Mouse (Mus musculus): ENCODE measurements around the gene Serpina10. TPM values are rescaled to one million over a fixed set of nuclear protein-coding genes. Genes with fewer than 3 reads are reported as not detected.

Gene Serpina10
- polyA plus RNA-seq, 1 experiment from 2014 or later = not detected

DNA sequence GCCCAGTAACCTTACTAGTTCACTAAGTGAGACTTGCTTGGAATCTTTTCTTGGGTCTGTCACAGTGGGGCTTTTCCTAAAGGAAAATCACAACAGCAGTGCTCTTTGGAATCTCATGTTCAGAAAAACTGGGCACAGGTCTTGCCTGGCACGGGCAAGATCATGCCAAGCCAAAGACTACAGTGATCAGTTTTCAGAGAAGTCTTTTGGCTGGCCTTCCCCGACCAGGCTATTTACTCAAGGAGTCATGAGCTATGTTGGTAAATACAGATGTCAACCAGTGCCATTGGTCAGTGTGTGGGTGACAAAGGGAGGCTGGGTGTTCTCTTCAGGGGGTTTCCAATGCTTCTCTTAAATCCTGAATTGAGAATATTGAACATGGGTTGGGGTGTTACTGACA, 27.9 kb upstream of the Serpina10 start:
- H3K4me1 ChIP-seq (ENCODE audit: control insufficient read depth, insufficient read depth, low read length) = no peaks in the 10 kb centered on the region
- no peak overlapping the region for H3K4me3 ChIP-seq (ENCODE audit: low read length)
- no peaks in the 10 kb centered on the region for H3K27me3 ChIP-seq (ENCODE audit: control insufficient read depth, insufficient read depth, low read length)
- 90% methylated on average over 2 of the region's 2 CpGs for WGBS
- no peak overlapping the region for H3K4me2 ChIP-seq (replicated peaks; ENCODE audit: low read depth, low read length)
- no peaks in the 10 kb centered on the region for H3K9me3 ChIP-seq (ENCODE audit: control insufficient read depth, low read length)
- H3K27ac ChIP-seq (ENCODE audit: low read depth, low read length) = no peak overlapping the region
- no peaks in the 10 kb centered on the region for H3K36me3 ChIP-seq (ENCODE audit: control insufficient read depth, insufficient read depth, low read length)
- H3K9ac ChIP-seq (ENCODE audit: low read depth, low read length) = no peak overlapping the region
- no peak for ATAC-seq (ENCODE audit: low FRiP score, low TSS enrichment)

DNA sequence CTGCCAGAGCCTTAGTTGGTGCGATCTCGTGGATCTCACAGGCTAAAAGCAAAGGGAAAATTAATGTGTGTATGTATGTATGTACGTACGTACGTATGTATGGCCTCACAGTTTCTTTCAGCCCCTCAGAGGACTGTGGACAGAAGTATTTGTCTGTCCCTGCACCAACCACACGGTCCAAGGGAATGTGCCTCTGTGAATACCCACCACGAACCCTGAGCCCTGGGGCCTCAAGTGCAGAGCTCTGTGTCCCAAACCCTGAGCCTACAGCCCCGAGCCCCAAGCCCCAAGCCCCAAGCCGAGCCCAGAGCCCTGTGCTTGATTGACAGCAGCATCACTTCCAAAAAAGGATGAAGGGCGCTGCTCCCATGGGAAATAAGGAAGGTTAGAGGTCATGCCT, 26.7 kb upstream of the Serpina10 start:
- no peaks in the 10 kb centered on the region for H3K9me3 ChIP-seq (ENCODE audit: control insufficient read depth, low read length)
- no peaks in the 10 kb centered on the region for H3K27me3 ChIP-seq (ENCODE audit: control insufficient read depth, insufficient read depth, low read length)
- no peak overlapping the region for H3K4me3 ChIP-seq (ENCODE audit: low read length)
- ATAC-seq (ENCODE audit: low FRiP score, low TSS enrichment) = no peak
- H3K4me1 ChIP-seq (ENCODE audit: control insufficient read depth, insufficient read depth, low read length) = no peaks in the 10 kb centered on the region
- H3K27ac ChIP-seq (ENCODE audit: low read depth, low read length) = no peak overlapping the region
- 83% methylated on average over 10 of the region's 10 CpGs for WGBS
- no peak overlapping the region for H3K4me2 ChIP-seq (replicated peaks; ENCODE audit: low read depth, low read length)
- no peak overlapping the region for H3K9ac ChIP-seq (ENCODE audit: low read depth, low read length)
- H3K36me3 ChIP-seq (ENCODE audit: control insufficient read depth, insufficient read depth, low read length) = no peaks in the 10 kb centered on the region

- 75% methylated on average over 9 of the region's 9 CpGs for WGBS
- no peaks in the 10 kb centered on the region for H3K27me3 ChIP-seq (ENCODE audit: control insufficient read depth, insufficient read depth, low read length)
- no peak within 1 kb of the TSS for H3K4me2 ChIP-seq (replicated peaks; ENCODE audit: low read depth, low read length)
- H3K36me3 ChIP-seq (ENCODE audit: control insufficient read depth, insufficient read depth, low read length) = no peaks in the 10 kb centered on the region
- H3K27ac ChIP-seq (ENCODE audit: low read depth, low read length) = no peak within 1 kb of the TSS
- no peak within 1 kb of the TSS for H3K9ac ChIP-seq (ENCODE audit: low read depth, low read length)
- no peak for ATAC-seq (ENCODE audit: low FRiP score, low TSS enrichment)
- no peaks in the 10 kb centered on the region for H3K4me1 ChIP-seq (ENCODE audit: control insufficient read depth, insufficient read depth, low read length)
- H3K9me3 ChIP-seq (ENCODE audit: control insufficient read depth, low read length) = no peaks in the 10 kb centered on the region
- H3K4me3 ChIP-seq (ENCODE audit: low read length) = no peak within 1 kb of the TSS
Measured at GRCm38 (mm10) chr12:103656848-103657626, 25.8 kb upstream of the Serpina10 start, which contains the start of gene Serpina6. TSS of gene Serpina6 (minus strand) at chr12:103657212.

DNA sequence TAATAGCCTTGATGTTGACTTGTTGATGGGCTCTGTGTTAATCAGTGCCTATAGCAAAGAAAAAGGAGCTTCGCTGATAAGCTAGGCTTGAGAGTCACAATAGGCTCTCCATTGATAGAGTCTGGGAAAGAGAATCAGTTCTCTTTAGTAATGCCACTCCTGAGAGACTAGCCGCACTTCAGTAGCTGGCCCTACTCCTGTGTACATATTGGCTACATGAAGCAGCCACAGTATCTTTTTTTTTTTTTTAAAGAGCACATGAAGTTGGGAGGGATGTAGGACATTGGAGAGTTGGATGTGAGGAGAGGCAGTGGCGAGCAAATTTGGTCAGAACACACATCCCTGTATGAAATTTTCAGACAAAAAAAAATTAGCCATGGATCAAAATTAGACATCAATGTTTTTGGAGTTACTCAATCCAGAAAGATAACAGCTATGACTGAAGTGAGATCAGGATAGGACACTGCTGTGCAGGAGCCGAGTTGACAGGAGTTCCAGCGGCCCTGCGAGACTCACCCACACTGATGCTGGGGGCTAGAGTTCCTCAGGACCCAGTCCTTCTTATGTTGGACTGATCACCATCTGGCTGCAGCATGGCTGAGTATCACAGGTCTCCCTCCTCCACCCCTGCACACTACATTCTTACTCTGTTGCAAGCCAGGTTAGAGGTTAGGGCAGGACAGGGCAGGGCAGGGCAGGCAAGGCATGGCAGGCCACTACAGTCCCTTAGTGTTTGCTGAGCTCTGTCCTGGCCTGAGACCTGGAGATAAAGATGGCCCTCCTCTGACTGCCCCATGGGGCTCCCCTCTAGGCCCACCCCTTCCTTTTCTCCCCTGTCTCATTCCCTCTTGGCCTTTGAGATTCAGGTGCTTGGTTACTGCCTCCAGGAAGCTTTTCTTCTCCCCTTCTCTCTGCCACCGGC, 24.1 kb upstream of the Serpina10 start:
- H3K4me1 ChIP-seq (ENCODE audit: control insufficient read depth, insufficient read depth, low read length) = no peaks in the 10 kb centered on the region
- no peaks in the 10 kb centered on the region for H3K27me3 ChIP-seq (ENCODE audit: control insufficient read depth, insufficient read depth, low read length)
- no peaks in the 10 kb centered on the region for H3K9me3 ChIP-seq (ENCODE audit: control insufficient read depth, low read length)
- H3K27ac ChIP-seq (ENCODE audit: low read depth, low read length) = no peak overlapping the region
- H3K4me2 ChIP-seq (replicated peaks; ENCODE audit: low read depth, low read length) = no peak overlapping the region
- ATAC-seq (ENCODE audit: low FRiP score, low TSS enrichment) = no peak
- H3K9ac ChIP-seq (ENCODE audit: low read depth, low read length) = no peak overlapping the region
- 90% methylated on average over 7 of the region's 7 CpGs for WGBS
- H3K36me3 ChIP-seq (ENCODE audit: control insufficient read depth, insufficient read depth, low read length) = no peaks in the 10 kb centered on the region
- no peak overlapping the region for H3K4me3 ChIP-seq (ENCODE audit: low read length)

DNA sequence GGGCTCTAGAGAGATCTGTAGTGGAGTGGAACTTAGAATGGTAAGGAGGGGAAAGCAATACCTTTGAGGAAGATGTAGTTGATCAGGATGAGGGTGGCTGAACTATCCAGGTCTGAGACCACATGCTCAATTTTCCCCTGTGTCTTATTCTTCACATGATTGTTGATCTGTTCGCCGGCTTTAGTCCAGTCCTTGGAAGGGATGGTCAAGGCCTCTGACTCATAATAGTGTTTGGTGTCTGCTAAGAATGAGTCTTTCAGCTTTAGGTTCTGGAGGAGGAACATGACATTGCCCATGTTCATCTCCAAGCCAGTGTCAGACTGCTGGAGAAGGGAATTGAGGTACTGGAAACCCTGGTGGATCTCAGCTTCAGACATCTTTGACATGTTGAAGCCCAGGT, 22.6 kb upstream of the Serpina10 start:
- ATAC-seq (ENCODE audit: low FRiP score, low TSS enrichment) = no peak
- H3K4me3 ChIP-seq (ENCODE audit: low read length) = no peak overlapping the region
- no peaks in the 10 kb centered on the region for H3K27me3 ChIP-seq (ENCODE audit: control insufficient read depth, insufficient read depth, low read length)
- no peaks in the 10 kb centered on the region for H3K36me3 ChIP-seq (ENCODE audit: control insufficient read depth, insufficient read depth, low read length)
- no peak overlapping the region for H3K9ac ChIP-seq (ENCODE audit: low read depth, low read length)
- H3K27ac ChIP-seq (ENCODE audit: low read depth, low read length) = no peak overlapping the region
- 91% methylated on average over 2 of the region's 2 CpGs for WGBS
- H3K4me1 ChIP-seq (ENCODE audit: control insufficient read depth, insufficient read depth, low read length) = no peaks in the 10 kb centered on the region
- H3K4me2 ChIP-seq (replicated peaks; ENCODE audit: low read depth, low read length) = no peak overlapping the region
- no peaks in the 10 kb centered on the region for H3K9me3 ChIP-seq (ENCODE audit: control insufficient read depth, low read length)

- no peak overlapping the region for H3K27ac ChIP-seq (ENCODE audit: low read depth, low read length)
- no peak overlapping the region for H3K4me3 ChIP-seq (ENCODE audit: low read length)
- no peaks in the 10 kb centered on the region for H3K27me3 ChIP-seq (ENCODE audit: control insufficient read depth, insufficient read depth, low read length)
- no peaks in the 10 kb centered on the region for H3K36me3 ChIP-seq (ENCODE audit: control insufficient read depth, insufficient read depth, low read length)
- no peaks in the 10 kb centered on the region for H3K9me3 ChIP-seq (ENCODE audit: control insufficient read depth, low read length)
- no peak overlapping the region for H3K9ac ChIP-seq (ENCODE audit: low read depth, low read length)
- no peak for ATAC-seq (ENCODE audit: low FRiP score, low TSS enrichment)
- H3K4me2 ChIP-seq (replicated peaks; ENCODE audit: low read depth, low read length) = no peak overlapping the region
- H3K4me1 ChIP-seq (ENCODE audit: control insufficient read depth, insufficient read depth, low read length) = no peaks in the 10 kb centered on the region
- 81% methylated on average over 2 of the region's 2 CpGs for WGBS
Measured at GRCm38 (mm10) chr12:103646314-103646713, 15.1 kb upstream of the Serpina10 start.

DNA sequence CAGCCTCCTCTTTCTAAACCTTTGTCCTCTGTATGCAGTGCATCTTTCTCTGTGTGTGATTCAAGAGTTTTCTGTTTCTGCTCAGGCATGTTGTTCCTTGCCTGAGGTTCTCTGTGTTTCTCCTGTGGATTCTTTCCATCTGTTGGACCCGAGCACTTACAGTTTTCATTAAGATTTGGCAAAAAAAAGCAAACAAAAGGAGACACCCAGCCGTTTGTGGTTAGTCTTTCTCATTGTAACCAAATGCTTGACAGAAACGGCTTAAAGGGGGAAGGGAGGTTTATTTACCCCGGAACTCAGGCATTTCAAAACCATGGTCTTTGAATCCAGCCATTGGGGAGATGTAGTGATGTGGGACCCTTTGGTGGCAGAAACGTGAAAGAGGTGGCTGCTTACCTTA, 13.4 kb upstream of the Serpina10 start:
- Histone ChIP-seq H3K4me3 (ENCODE audit: low read length) (no peak overlapping the region), H3K27ac (ENCODE audit: low read depth, low read length) (no peak overlapping the region), H3K4me1 (ENCODE audit: control insufficient read depth, insufficient read depth, low read length) (no peaks in the 10 kb centered on the region), H3K36me3 (ENCODE audit: control insufficient read depth, insufficient read depth, low read length) (no peaks in the 10 kb centered on the region), H3K9ac (ENCODE audit: low read depth, low read length) (no peak overlapping the region), H3K4me2 (replicated peaks; ENCODE audit: low read depth, low read length) (no peak overlapping the region), H3K9me3 (ENCODE audit: control insufficient read depth, low read length) (no peaks in the 10 kb centered on the region), H3K27me3 (ENCODE audit: control insufficient read depth, insufficient read depth, low read length) (no peaks in the 10 kb centered on the region)
- 39% methylated on average over 5 of the region's 5 CpGs for WGBS
- ATAC-seq (ENCODE audit: low FRiP score, low TSS enrichment) = no peak

- ATAC-seq (ENCODE audit: low FRiP score, low TSS enrichment) = no peak
- Histone ChIP-seq H3K4me1 (ENCODE audit: control insufficient read depth, insufficient read depth, low read length) (no peaks in the 10 kb centered on the region), H3K9me3 (ENCODE audit: control insufficient read depth, low read length) (no peaks in the 10 kb centered on the region), H3K4me2 (replicated peaks; ENCODE audit: low read depth, low read length) (no peak overlapping the region), H3K9ac (ENCODE audit: low read depth, low read length) (no peak overlapping the region), H3K27ac (ENCODE audit: low read depth, low read length) (no peak overlapping the region), H3K4me3 (ENCODE audit: low read length) (no peak overlapping the region), H3K36me3 (ENCODE audit: control insufficient read depth, insufficient read depth, low read length) (no peaks in the 10 kb centered on the region), H3K27me3 (ENCODE audit: control insufficient read depth, insufficient read depth, low read length) (no peaks in the 10 kb centered on the region)
- 83% methylated on average over 3 of the region's 3 CpGs for WGBS
Measured at GRCm38 (mm10) chr12:103643818-103644217, 12.6 kb upstream of the Serpina10 start.

DNA sequence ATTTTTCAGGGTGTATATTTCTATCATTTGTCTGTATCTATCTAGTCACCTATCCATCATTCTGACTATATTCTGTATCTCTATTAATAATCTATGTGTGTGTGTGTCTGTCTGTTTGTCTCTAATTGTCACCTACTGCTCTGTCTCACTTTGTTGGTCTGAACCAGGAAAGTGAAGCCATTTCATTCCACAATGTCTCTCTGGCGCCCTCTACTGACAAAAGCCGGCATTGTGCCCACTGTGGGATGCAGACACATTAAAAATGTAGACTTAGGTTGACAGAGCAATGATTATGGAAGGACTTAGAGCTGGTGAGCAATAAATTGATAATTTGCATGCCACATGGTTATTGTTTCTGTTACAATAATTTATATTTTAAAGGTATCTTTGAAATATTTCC, 12.1 kb upstream of the Serpina10 start:
- ATAC-seq (ENCODE audit: low FRiP score, low TSS enrichment) = peak; percentile 68; the same call in 1 of the 2 replicates
- no peaks in the 10 kb centered on the region for H3K9me3 ChIP-seq (ENCODE audit: control insufficient read depth, low read length)
- no peak overlapping the region for H3K9ac ChIP-seq (ENCODE audit: low read depth, low read length)
- H3K4me3 ChIP-seq (ENCODE audit: low read length) = no peak overlapping the region
- H3K27ac ChIP-seq (ENCODE audit: low read depth, low read length) = no peak overlapping the region
- no peaks in the 10 kb centered on the region for H3K4me1 ChIP-seq (ENCODE audit: control insufficient read depth, insufficient read depth, low read length)
- no peak overlapping the region for H3K4me2 ChIP-seq (replicated peaks; ENCODE audit: low read depth, low read length)
- no peaks in the 10 kb centered on the region for H3K27me3 ChIP-seq (ENCODE audit: control insufficient read depth, insufficient read depth, low read length)
- H3K36me3 ChIP-seq (ENCODE audit: control insufficient read depth, insufficient read depth, low read length) = no peaks in the 10 kb centered on the region
- WGBS = 2% methylated on average over 2 of the region's 2 CpGs
